Mouse (Mus musculus): ENCODE data around the gene Lrrc51.

GRCm38 (mm10) chr7:101956911-101957310, 23.2 kb upstream of the Lrrc51 start:
- no peak for TF ChIP-seq GATA1 (IDR thresholded peaks at IDR 0.05; ENCODE audit: low read depth, low read length)
- TF ChIP-seq ZNF384 (IDR thresholded peaks at IDR 0.05; ENCODE audit: low read depth, low read length): no peak
- TF ChIP-seq CTCF (IDR thresholded peaks at IDR 0.05 in 2 of 3, conservative IDR thresholded peaks at IDR 0.05 in 1 of 3; ENCODE audit: control insufficient read depth in 1 of 3, insufficient read depth in 1 of 3, low read depth in 2 of 3, low read length in 3 of 3, poor library complexity in 1 of 3, severe bottlenecking in 1 of 3): no peak
